Mouse (Mus musculus) heart, postnatal 0 days (tissue): ENCODE measurements around the gene Nanos3. TPM values are rescaled to one million over a fixed set of nuclear protein-coding genes. Genes with fewer than 3 reads are reported as not detected.

Source experiments
- ATAC-seq: fragments of 200-750 bp; cut with Nextera tagmentation; 2 replicates; pipeline ENCODE4 v1.8.0; 2017; ENCODE audit warnings: low read depth, moderate number of reproducible peaks, moderate library complexity; ENCODE audit not compliant: insufficient read depth
- DNase-seq: peaks from one replicate; pipeline ENCODE4 v3.0.0-alpha.2; 2016; ENCODE audit warnings: low spot score
- H3K27ac ChIP-seq: fragments of 300-500 bp; sonication (generic); 2 replicates; pipeline ENCODE4 v1.5.1; 2014; ENCODE audit warnings: low read depth, mild to moderate bottlenecking
- H3K27me3 ChIP-seq: fragments of 300-500 bp; sonication (generic); 2 replicates; pipeline ENCODE4 v1.6.1; 2014; ENCODE audit warnings: low read length, mixed read lengths; ENCODE audit not compliant: control insufficient read depth, insufficient read depth
- H3K36me3 ChIP-seq: fragments of 300-500 bp; sonication (generic); replicated peaks from 2 replicates; pipeline ENCODE4 v1.6.1; 2014; ENCODE audit warnings: low read length, mixed read lengths; ENCODE audit not compliant: control insufficient read depth, insufficient read depth
- H3K4me1 ChIP-seq: fragments of 300-500 bp; sonication (generic); 2 replicates; pipeline ENCODE4 v1.6.1; 2014; ENCODE audit warnings: antibody characterized with exemption; ENCODE audit not compliant: control insufficient read depth, insufficient read depth
- H3K4me2 ChIP-seq: fragments of 300-500 bp; sonication (generic); 2 replicates; pipeline ENCODE4 v1.6.1; 2014; ENCODE audit warnings: low read depth, mild to moderate bottlenecking, low read length, moderate library complexity
- H3K4me3 ChIP-seq: fragments of 300-500 bp; sonication (generic); 2 replicates; pipeline ENCODE4 v1.5.1; 2014; ENCODE audit warnings: low read depth, low read length
- H3K9ac ChIP-seq: fragments of 300-500 bp; sonication (generic); replicated peaks from 2 replicates; pipeline ENCODE4 v1.6.1; 2014; ENCODE audit warnings: low read depth, low read length, mixed read lengths
- H3K9me3 ChIP-seq: fragments of 300-500 bp; sonication (generic); replicated peaks from 2 replicates; pipeline ENCODE4 v1.6.1; 2016; ENCODE audit warnings: low read length; ENCODE audit not compliant: control insufficient read depth
- CTCF ChIP-seq: IDR thresholded peaks from 2 replicates; pipeline ENCODE4 v1.5.1; 2016; ENCODE audit warnings: antibody characterized with exemption, control low read depth, low read depth
- EP300 ChIP-seq: IDR thresholded peaks from 2 replicates; pipeline ENCODE4 v1.6.1; 2016; ENCODE audit warnings: antibody characterized with exemption, low read depth
- WGBS: fragments of 180-500 bp; shearing (Covaris S2); extraction: QIAGEN DNeasy Blood & Tissue Kit; methylation state at CpG from one replicate; pipeline ENCODE4 v1.1.7; 2014; 5-methylcytosine and 5-hydroxymethylcytosine counted together
- polyA plus RNA-seq: library from polyadenylated mRNA; unstranded; fragments of >200 nt; fragmentation: Nextera tagmentation; extraction: Ambion mirVana; gene quantifications from 2 replicates; pipeline ENCODE4 v1.2.1, GENCODE M21; 2015
- total RNA-seq: library from RNA; depleted of rRNA; stranded (reverse); fragments of >200 nt; gene quantifications from 2 replicates; pipeline ENCODE4 v1.2.3, GENCODE M21; 2014; ENCODE audit warnings: low replicate concordance

Gene Nanos3
- total and polyA plus RNA-seq, 2 experiments from 2014 or later: 4.6 TPM; not detected in 1

DNA sequence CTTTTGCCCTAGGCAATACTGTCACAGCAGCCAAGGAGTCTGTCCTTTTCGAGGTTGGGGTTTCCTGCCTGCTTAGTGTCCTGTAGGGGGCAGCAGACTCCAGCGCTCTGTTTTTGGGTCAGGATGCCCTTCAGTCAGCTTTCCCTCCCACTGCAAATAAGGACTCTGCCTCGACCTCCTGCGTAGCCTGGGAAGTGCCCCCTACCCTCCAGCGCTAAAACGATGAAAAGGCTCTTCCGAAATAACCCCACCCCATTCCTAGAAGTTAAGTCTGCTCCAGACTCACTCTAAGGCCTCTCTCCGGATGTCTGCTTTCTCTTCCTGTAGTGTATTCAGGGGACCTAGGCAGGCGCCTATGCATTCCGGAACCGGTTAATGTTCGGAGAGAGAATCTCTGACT, 1.5 kb upstream of the Nanos3 start:
- H3K9me3 ChIP-seq: no peaks in the 10 kb centered on the region
- H3K27ac ChIP-seq: peak overlapping the region; percentile 75
- H3K36me3 ChIP-seq: no peaks in the 10 kb centered on the region
- H3K9ac ChIP-seq: peak overlapping the region; percentile 8; the same call in 1 of the 2 replicates
- peaks cover 16% of the 10 kb centered on the region; the same call in 1 of the 2 replicates for H3K4me1 ChIP-seq
- DNase-seq (peak; percentile 88), ATAC-seq (peak; percentile 62)
- no peaks in the 10 kb centered on the region for H3K27me3 ChIP-seq
- TF ChIP-seq EP300 (no peak), CTCF (peak; percentile 92)
- WGBS: 0% methylated on average over 12 of the region's 12 CpGs
- peak overlapping the region; percentile 70 for H3K4me2 ChIP-seq
- H3K4me3 ChIP-seq: peak overlapping the region; percentile 41

DNA sequence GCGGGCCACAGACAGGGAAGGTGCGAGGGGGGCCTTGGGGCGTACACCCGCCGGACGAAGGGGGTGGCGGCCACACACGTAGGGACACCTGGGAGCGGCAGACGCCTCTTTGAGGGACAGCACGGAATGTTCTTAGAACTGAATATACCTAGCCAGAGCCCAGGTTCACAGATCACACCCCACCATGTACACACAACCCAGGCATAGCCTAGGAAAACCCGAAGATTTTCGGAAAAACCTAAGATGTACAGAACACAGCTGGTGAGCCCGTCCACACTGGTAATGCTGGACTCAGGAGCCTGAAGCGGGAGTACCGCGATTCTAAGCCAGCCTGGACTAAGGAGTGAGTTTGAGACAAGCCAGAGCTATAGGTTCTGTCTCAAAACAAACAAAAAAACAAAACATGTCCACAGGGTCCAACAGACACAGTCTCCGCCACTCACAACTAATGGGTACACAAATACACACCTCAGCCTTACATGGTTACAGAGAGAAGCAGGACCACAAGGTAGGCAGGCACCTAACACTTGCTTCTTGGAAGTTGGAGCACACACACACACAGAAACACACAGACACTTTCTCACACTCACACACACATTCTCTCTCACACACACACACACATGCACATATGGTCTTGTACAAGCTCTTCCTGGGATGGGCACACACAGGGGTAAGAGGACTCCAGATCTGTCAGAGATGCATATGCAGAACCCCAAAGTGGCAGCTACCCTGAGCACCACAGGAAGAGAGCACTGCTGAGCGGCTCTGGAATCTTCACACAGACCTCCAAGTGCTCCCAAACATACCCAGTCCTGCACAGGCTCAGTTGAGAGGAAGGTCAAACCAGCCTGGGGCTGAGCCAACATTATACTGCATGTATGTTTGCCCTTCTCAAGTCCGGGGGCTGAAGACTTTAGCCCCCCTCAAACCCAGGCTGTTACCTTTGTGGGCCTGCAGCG, 653 bp downstream of the Nanos3 start:
- H3K4me2 ChIP-seq: peak overlapping the region; percentile 99
- H3K27me3 ChIP-seq: no peaks in the 10 kb centered on the region
- H3K9ac ChIP-seq: peak overlapping the region; percentile 97
- peaks cover 28% of the 10 kb centered on the region; the same call in 1 of the 2 replicates for H3K4me1 ChIP-seq
- H3K9me3 ChIP-seq: no peaks in the 10 kb centered on the region
- peak overlapping the region; percentile 90 for H3K4me3 ChIP-seq
- DNase-seq (no peak), ATAC-seq (no peak)
- no peaks in the 10 kb centered on the region for H3K36me3 ChIP-seq
- peak overlapping the region; percentile 81 for H3K27ac ChIP-seq
- TF ChIP-seq EP300 (no peak), CTCF (no peak)
- WGBS: 21% methylated on average over 21 of the region's 21 CpGs

DNA sequence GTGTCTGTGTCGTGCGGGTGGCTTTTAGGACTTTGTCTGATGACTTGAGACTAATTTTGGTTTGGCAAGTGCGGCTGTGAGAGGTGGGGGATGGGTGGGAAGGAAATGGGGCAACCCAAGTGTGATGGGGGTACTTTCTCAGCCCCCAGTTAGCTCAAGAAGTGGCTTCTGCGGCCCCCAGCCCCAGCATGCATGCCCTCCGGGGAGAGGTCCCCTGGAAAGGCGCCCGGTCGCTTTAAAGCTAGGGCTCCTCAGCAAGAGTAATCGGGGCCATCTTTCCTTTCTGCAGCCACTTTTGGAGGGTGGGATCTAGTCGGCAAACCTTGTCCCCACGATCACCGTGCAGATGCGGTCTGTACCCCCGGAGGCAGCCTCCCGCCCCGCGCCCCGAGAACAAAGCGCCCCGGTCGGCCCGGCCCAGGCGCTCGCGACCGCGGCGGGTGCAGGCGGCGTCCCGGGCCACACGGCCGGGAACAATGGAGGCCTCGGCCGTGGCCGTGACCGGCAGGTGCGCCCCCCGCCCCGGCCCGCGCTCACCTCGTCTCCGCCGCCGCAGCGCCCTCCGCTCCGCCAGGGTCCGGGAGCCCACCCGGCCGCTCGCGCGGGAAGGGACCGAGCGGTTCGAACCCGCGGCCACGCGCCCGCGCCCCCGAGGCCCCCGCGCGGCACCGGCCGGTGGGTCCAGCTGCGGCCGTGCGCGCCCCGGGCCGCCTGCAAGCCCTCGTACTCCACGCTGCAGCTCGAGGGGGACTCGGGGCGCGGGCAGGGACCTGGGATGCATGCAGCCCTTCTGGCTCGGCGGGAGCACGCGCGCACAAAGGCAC, 1.5 kb downstream of the Nanos3 start:
- DNase-seq: no peak
- WGBS: under 1% methylated on average over 69 of the region's 87 CpGs
- Histone ChIP-seq H3K27me3 (no peaks in the 10 kb centered on the region), H3K4me3 (peak overlapping the region; percentile 90), H3K4me2 (peak overlapping the region; percentile 99), H3K9ac (peak overlapping the region; percentile 97), H3K27ac (peak overlapping the region; percentile 81), H3K36me3 (no peaks in the 10 kb centered on the region), H3K4me1 (peaks cover 28% of the 10 kb centered on the region; the same call in 1 of the 2 replicates), H3K9me3 (no peaks in the 10 kb centered on the region)
- TF ChIP-seq CTCF (no peak), EP300 (no peak)
- peak; percentile 22 for ATAC-seq

DNA sequence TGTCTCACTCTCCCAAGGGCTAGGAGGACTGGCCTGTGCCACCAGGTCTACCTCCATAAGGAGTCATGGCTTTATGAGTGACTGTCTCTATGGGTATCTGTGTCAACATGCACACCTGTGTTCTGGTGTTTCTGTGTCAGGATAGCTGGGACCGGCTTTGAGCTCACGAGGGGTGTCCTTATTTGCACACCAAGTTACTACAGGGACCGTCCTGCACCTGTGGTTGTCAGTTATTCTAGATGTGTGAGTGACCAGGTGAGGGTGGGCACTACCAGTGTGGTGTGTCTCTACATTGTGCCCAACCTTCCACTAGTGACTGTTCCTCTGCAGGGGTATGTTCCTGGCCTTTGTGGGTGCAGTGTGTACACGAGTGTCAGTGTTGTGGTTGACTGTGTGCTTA, 2.2 kb downstream of the Nanos3 start:
- DNase-seq (no peak), ATAC-seq (no peak)
- Histone ChIP-seq H3K27me3 (no peaks in the 10 kb centered on the region), H3K4me2 (peak overlapping the region; percentile 99), H3K27ac (peak overlapping the region; percentile 81; the same call in 1 of the 2 replicates), H3K4me3 (peak overlapping the region; percentile 90), H3K9me3 (no peaks in the 10 kb centered on the region), H3K4me1 (peaks cover 28% of the 10 kb centered on the region; the same call in 1 of the 2 replicates), H3K9ac (peak overlapping the region; percentile 97), H3K36me3 (no peaks in the 10 kb centered on the region)
- TF ChIP-seq CTCF: no peak
- TF ChIP-seq EP300: no peak
- 61% methylated on average over 4 of the region's 4 CpGs for WGBS

DNA sequence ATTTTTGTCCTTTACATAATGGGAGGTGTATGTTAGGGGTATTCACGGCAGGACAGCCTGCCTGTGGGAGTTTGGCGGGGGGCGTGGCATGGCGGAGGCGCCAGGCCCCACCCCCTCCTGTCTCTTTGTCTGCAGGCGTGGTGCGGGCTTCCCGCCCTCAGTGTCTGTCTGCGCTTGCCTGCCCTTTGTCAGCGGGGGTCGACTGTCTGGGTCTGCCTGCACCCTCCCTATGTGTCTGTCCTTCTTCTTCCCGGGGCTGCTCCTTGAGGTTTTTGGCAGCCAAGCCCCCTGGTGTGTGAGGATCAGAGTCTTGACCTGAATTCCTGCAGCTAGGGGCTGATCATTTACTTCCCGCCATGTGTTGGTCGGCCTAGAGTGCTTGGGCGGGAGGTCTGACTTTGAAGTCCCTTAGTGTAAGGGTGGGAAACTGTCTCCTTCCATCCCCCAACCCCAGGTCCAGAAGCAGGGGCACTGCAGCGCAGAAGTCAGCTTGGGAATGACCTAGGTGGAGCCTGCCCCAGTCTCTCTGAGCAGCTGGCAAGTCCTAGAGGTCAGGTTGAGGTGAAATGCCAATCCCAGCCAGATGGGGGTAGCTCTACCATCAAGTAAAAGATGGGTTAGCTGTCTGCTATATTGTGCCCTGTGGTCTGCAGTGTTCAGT, 4.4 kb downstream of the Nanos3 start:
- Histone ChIP-seq H3K4me2 (peak overlapping the region; percentile 53), H3K9me3 (no peaks in the 10 kb centered on the region), H3K9ac (peak overlapping the region; percentile 17), H3K27me3 (no peaks in the 10 kb centered on the region), H3K27ac (no peak overlapping the region; the same call in 1 of the 2 replicates), H3K4me1 (peaks cover 28% of the 10 kb centered on the region; the same call in 1 of the 2 replicates), H3K36me3 (0 out of 2 replicates have a peak, but pooled peaks cover 3% of the 10 kb centered on the region), H3K4me3 (peak overlapping the region; percentile 11)
- DNase-seq: no peak
- peak; percentile 52 for ATAC-seq
- 6% methylated on average over 16 of the region's 16 CpGs for WGBS
- TF ChIP-seq CTCF (no peak), EP300 (no peak)
